Mouse (Mus musculus): ENCODE results near the gene Oxtr. TPM values are rescaled to one million over a fixed set of nuclear protein-coding genes. Genes with fewer than 3 reads are reported as not detected.

Oxtr gene
- polyA plus RNA-seq, 1 experiment from 2014 or later: not detected

DNA sequence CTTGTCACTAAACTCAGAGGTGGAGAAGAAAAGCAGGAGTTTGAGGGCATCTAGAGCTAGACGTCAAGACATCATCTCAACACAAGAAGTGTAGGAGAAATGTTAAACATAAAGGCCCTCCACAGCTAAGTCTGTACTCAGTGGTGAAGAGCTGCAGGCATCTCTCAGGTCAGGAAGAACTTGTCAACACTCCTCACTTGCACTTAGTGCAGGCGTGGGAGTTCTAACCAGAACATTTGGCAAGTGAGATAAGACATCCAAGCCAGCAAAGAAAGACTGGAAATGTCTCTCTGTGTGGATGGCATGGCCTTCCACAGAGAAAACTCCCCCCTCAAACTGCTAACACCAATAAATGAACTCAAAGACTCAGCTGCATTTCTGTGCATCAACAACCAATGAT is 17.9 kb upstream of the Oxtr start:
- no peaks in the 10 kb centered on the region for H3K4me1 ChIP-seq (replicated peaks; ENCODE audit: control insufficient read depth, insufficient read depth, low read length)
- no peaks in the 10 kb centered on the region for H3K27me3 ChIP-seq (replicated peaks; ENCODE audit: control insufficient read depth, insufficient read depth, low read length)
- WGBS: 36% methylated on average over 2 of the region's 2 CpGs
- H3K36me3 ChIP-seq (ENCODE audit: control insufficient read depth, insufficient read depth, low read length): no peaks in the 10 kb centered on the region
- H3K4me3 ChIP-seq (ENCODE audit: low read depth, low read length): no peak overlapping the region
- ATAC-seq (replicated peaks; ENCODE audit: low FRiP score) (no peak), DNase-seq (ENCODE audit: low spot score) (no peak)
- H3K9me3 ChIP-seq (ENCODE audit: control insufficient read depth, low read length): no peaks in the 10 kb centered on the region
- H3K4me2 ChIP-seq: no peak overlapping the region
- no peak overlapping the region for H3K9ac ChIP-seq (ENCODE audit: low read depth, low read length)
- H3K27ac ChIP-seq (ENCODE audit: low read depth, low read length): no peak overlapping the region

DNA sequence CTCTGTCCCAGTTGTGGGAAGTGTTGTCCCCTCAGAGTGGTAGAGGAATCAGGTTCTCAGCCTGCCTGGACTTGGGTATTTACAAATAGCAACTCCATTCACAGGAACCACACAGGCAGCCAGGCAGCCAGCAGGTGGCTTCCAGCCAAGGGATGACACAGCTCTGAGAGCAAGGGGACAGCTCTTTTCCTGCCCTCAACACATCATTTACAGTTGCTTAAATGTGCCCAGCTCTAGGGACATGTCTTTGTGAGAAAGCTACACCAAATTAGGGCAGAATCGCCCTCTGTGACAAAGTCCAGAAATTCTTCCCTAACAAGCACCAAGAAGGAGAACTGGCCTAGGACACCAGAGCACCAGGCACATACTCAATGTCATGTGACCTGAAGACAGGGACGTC is 11.4 kb upstream of the Oxtr start:
- Histone ChIP-seq H3K9ac (ENCODE audit: low read depth, low read length) (no peak overlapping the region), H3K4me1 (replicated peaks; ENCODE audit: control insufficient read depth, insufficient read depth, low read length) (no peaks in the 10 kb centered on the region), H3K4me2 (no peak overlapping the region), H3K36me3 (ENCODE audit: control insufficient read depth, insufficient read depth, low read length) (no peaks in the 10 kb centered on the region), H3K9me3 (ENCODE audit: control insufficient read depth, low read length) (no peaks in the 10 kb centered on the region), H3K4me3 (ENCODE audit: low read depth, low read length) (no peak overlapping the region), H3K27me3 (replicated peaks; ENCODE audit: control insufficient read depth, insufficient read depth, low read length) (no peaks in the 10 kb centered on the region), H3K27ac (ENCODE audit: low read depth, low read length) (no peak overlapping the region)
- WGBS: 57% methylated on average over 2 of the region's 2 CpGs
- ATAC-seq (replicated peaks; ENCODE audit: low FRiP score) (no peak), DNase-seq (ENCODE audit: low spot score) (no peak)

GRCm38 (mm10) chr6:112499456-112499855 is 9.7 kb upstream of the Oxtr start:
- no peak overlapping the region for H3K4me2 ChIP-seq
- WGBS: 83% methylated on average over 2 of the region's 2 CpGs
- H3K27ac ChIP-seq (ENCODE audit: low read depth, low read length): no peak overlapping the region
- ATAC-seq (replicated peaks; ENCODE audit: low FRiP score) (peak; percentile 53), DNase-seq (ENCODE audit: low spot score) (no peak)
- no peak overlapping the region for H3K4me3 ChIP-seq (ENCODE audit: low read depth, low read length)
- no peaks in the 10 kb centered on the region for H3K9me3 ChIP-seq (ENCODE audit: control insufficient read depth, low read length)
- H3K36me3 ChIP-seq (ENCODE audit: control insufficient read depth, insufficient read depth, low read length): no peaks in the 10 kb centered on the region
- no peaks in the 10 kb centered on the region for H3K27me3 ChIP-seq (replicated peaks; ENCODE audit: control insufficient read depth, insufficient read depth, low read length)
- H3K9ac ChIP-seq (ENCODE audit: low read depth, low read length): no peak overlapping the region
- no peaks in the 10 kb centered on the region for H3K4me1 ChIP-seq (replicated peaks; ENCODE audit: control insufficient read depth, insufficient read depth, low read length)

- 94% methylated on average over 3 of the region's 3 CpGs for WGBS
- no peak overlapping the region for H3K9ac ChIP-seq (ENCODE audit: low read depth, low read length)
- no peak for ATAC-seq (replicated peaks; ENCODE audit: low FRiP score)
Measured at GRCm38 (mm10) chr6:112498716-112499115, 9.0 kb upstream of the Oxtr start.

DNA sequence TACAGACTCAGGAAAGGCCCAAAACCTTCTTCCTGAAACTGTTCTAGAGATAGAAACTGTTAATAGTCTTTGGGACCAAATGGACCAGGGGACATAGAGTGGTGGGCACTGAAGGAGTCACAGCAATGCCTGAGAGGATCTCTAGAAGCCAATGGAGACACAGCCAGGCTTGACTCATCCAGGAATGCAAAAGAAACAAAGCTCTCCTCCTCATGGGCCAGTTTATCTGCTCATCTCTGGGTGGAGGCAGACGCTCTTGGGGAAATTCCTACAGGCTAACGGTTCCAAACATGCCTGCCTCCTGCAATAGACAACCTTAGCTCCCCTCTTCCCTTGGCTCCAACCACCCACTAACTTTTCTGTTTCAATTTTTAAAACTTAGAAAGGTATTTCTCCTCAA is 7.7 kb upstream of the Oxtr start:
- Histone ChIP-seq H3K4me3 (ENCODE audit: low read depth, low read length) (no peak overlapping the region), H3K9ac (ENCODE audit: low read depth, low read length) (no peak overlapping the region), H3K36me3 (ENCODE audit: control insufficient read depth, insufficient read depth, low read length) (no peaks in the 10 kb centered on the region), H3K27me3 (replicated peaks; ENCODE audit: control insufficient read depth, insufficient read depth, low read length) (peaks cover 1% of the 10 kb centered on the region; the same call in 1 of the 2 replicates), H3K4me2 (no peak overlapping the region), H3K4me1 (replicated peaks; ENCODE audit: control insufficient read depth, insufficient read depth, low read length) (no peaks in the 10 kb centered on the region), H3K27ac (ENCODE audit: low read depth, low read length) (no peak overlapping the region), H3K9me3 (ENCODE audit: control insufficient read depth, low read length) (no peaks in the 10 kb centered on the region)
- DNase-seq (ENCODE audit: low spot score): no peak
- no peak for ATAC-seq (replicated peaks; ENCODE audit: low FRiP score)
- 30% methylated on average over 2 of the region's 2 CpGs for WGBS

More at GRCm38 (mm10) chr6:112498716-112499115, 9.0 kb upstream of the Oxtr start:
- no peak overlapping the region for H3K4me3 ChIP-seq (ENCODE audit: low read depth, low read length)
- H3K36me3 ChIP-seq (ENCODE audit: control insufficient read depth, insufficient read depth, low read length): no peaks in the 10 kb centered on the region
- H3K4me2 ChIP-seq: no peak overlapping the region
- no peaks in the 10 kb centered on the region for H3K27me3 ChIP-seq (replicated peaks; ENCODE audit: control insufficient read depth, insufficient read depth, low read length)
- DNase-seq (ENCODE audit: low spot score): no peak
- no peaks in the 10 kb centered on the region for H3K9me3 ChIP-seq (ENCODE audit: control insufficient read depth, low read length)
- H3K27ac ChIP-seq (ENCODE audit: low read depth, low read length): no peak overlapping the region
- H3K4me1 ChIP-seq (replicated peaks; ENCODE audit: control insufficient read depth, insufficient read depth, low read length): no peaks in the 10 kb centered on the region

DNA sequence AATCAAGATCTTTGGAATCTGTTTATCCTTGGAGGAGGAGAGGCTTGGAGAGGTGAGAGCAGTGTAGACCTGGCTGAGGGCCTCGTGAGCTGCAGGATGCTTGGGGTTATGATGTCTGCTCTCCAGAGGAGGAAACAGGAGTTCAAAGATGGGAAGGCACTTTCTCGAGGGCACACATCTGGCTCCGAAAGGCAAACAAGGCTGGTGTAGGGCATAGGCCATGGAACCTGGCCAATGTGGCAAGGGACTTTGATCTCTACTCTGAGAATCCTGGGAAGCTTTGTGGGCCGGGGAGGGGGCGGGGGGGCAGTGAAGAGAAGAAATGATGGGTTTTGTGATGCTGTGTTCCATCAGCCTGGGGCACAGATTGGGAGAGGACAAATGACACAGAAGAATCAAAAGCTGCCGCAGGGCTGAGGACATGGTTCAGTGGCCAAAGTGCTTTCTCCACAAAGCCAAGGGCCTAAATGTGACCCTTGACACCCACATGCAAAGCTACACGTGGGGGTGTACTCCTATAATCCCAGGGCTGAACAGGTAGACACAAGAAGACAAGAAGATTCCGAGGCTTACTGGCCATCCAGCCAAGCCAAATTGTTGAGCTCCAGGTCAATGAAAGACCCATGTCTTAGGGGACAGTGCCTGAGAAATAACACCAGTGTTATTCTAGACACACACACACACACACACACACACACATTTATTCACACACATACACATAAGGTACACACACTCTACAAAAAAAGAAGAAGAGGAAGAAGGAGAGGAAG is 6.7 kb upstream of the Oxtr start:
- Histone ChIP-seq H3K27me3 (replicated peaks; ENCODE audit: control insufficient read depth, insufficient read depth, low read length) (peaks cover 4% of the 10 kb centered on the region; the same call in 1 of the 2 replicates), H3K9ac (ENCODE audit: low read depth, low read length) (no peak overlapping the region), H3K9me3 (ENCODE audit: control insufficient read depth, low read length) (no peaks in the 10 kb centered on the region), H3K4me3 (ENCODE audit: low read depth, low read length) (no peak overlapping the region), H3K27ac (ENCODE audit: low read depth, low read length) (no peak overlapping the region), H3K4me1 (replicated peaks; ENCODE audit: control insufficient read depth, insufficient read depth, low read length) (no peaks in the 10 kb centered on the region), H3K4me2 (no peak overlapping the region), H3K36me3 (ENCODE audit: control insufficient read depth, insufficient read depth, low read length) (no peaks in the 10 kb centered on the region)
- 82% methylated on average over 8 of the region's 8 CpGs for WGBS
- ATAC-seq (replicated peaks; ENCODE audit: low FRiP score) (no peak), DNase-seq (ENCODE audit: low spot score) (no peak)

- Histone ChIP-seq H3K9me3 (ENCODE audit: control insufficient read depth, low read length) (no peaks in the 10 kb centered on the region), H3K27me3 (replicated peaks; ENCODE audit: control insufficient read depth, insufficient read depth, low read length) (peaks cover 10% of the 10 kb centered on the region), H3K27ac (ENCODE audit: low read depth, low read length) (no peak overlapping the region), H3K4me3 (ENCODE audit: low read depth, low read length) (no peak overlapping the region), H3K9ac (ENCODE audit: low read depth, low read length) (no peak overlapping the region), H3K4me2 (no peak overlapping the region), H3K36me3 (ENCODE audit: control insufficient read depth, insufficient read depth, low read length) (no peaks in the 10 kb centered on the region), H3K4me1 (replicated peaks; ENCODE audit: control insufficient read depth, insufficient read depth, low read length) (no peaks in the 10 kb centered on the region)
- no peak for ATAC-seq (replicated peaks; ENCODE audit: low FRiP score)
- 52% methylated on average over 4 of the region's 4 CpGs for WGBS
- DNase-seq (ENCODE audit: low spot score): no peak
Measured at GRCm38 (mm10) chr6:112495219-112495618, 5.5 kb upstream of the Oxtr start.

DNA sequence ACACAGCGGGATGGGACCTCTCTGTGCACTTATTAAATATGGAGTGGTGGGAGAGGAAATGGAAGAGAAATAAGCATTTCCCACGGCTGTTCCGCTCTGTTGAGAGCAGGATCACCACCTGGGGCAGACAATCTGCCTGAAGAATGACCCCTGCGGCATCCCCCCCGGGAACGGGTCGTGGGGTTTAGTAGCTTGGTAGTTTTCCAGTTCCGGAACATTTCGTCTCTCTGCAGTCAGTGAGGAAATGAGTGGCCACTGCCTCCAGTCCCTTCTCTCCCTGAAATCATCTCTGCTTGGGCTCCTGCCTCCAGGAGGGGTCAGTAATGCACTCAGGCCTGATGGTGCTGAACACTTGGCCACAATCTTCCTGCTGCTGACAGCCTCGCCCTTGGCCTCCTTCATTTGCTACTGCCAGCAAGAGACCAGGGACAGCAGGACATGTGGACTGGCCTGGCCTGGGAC is 4.9 kb upstream of the Oxtr start:
- WGBS: 75% methylated on average over 10 of the region's 10 CpGs
- H3K4me1 ChIP-seq (replicated peaks; ENCODE audit: control insufficient read depth, insufficient read depth, low read length): no peaks in the 10 kb centered on the region
- no peaks in the 10 kb centered on the region for H3K36me3 ChIP-seq (ENCODE audit: control insufficient read depth, insufficient read depth, low read length)
- ATAC-seq (replicated peaks; ENCODE audit: low FRiP score) (no peak), DNase-seq (ENCODE audit: low spot score) (no peak)
- H3K27me3 ChIP-seq (replicated peaks; ENCODE audit: control insufficient read depth, insufficient read depth, low read length): peaks cover 15% of the 10 kb centered on the region
- H3K9me3 ChIP-seq (ENCODE audit: control insufficient read depth, low read length): no peaks in the 10 kb centered on the region
- no peak overlapping the region for H3K4me2 ChIP-seq
- no peak overlapping the region for H3K9ac ChIP-seq (ENCODE audit: low read depth, low read length)
- no peak overlapping the region for H3K4me3 ChIP-seq (ENCODE audit: low read depth, low read length)
- no peak overlapping the region for H3K27ac ChIP-seq (ENCODE audit: low read depth, low read length)

DNA sequence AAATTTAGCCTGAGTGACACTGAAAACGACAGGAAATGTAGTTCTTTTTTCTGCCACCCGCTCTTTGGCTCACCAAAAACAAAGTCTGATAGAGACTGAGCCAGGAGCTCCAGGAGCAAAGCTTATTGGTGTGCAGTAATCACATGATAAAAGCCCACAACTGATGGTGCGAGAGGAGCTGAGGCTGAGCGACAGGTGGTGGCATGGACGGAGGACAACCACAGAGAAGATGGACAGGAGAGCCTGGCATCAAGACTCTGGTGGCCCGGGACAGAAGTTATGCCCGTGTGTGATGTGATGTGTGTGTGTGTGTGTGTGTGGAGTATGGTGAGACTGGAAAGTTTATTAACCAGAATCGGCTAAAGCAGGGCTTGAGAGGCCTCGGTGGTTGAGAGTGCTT is 3.6 kb upstream of the Oxtr start:
- ATAC-seq (replicated peaks; ENCODE audit: low FRiP score) (no peak), DNase-seq (ENCODE audit: low spot score) (no peak)
- WGBS: 87% methylated on average over 9 of the region's 9 CpGs
- Histone ChIP-seq H3K4me3 (ENCODE audit: low read depth, low read length) (no peak overlapping the region), H3K4me1 (replicated peaks; ENCODE audit: control insufficient read depth, insufficient read depth, low read length) (peaks cover 6% of the 10 kb centered on the region; the same call in 1 of the 2 replicates), H3K9me3 (ENCODE audit: control insufficient read depth, low read length) (no peaks in the 10 kb centered on the region), H3K27ac (ENCODE audit: low read depth, low read length) (no peak overlapping the region), H3K9ac (ENCODE audit: low read depth, low read length) (no peak overlapping the region), H3K36me3 (ENCODE audit: control insufficient read depth, insufficient read depth, low read length) (no peaks in the 10 kb centered on the region), H3K4me2 (no peak overlapping the region), H3K27me3 (replicated peaks; ENCODE audit: control insufficient read depth, insufficient read depth, low read length) (peaks cover 28% of the 10 kb centered on the region)
